Mouse (Mus musculus) MEL (cell line): Measurements from ENCODE around the gene Col25a1. TPM values are rescaled to one million over a fixed set of nuclear protein-coding genes. Genes with fewer than 3 reads are reported as not detected.

Experiments used
- DNase-seq: peaks from one replicate; pipeline ENCODE4 v3.0.0; 2011; ENCODE audit warnings: low read depth, low spot score
- H3K27ac ChIP-seq: 2 replicates; pipeline ENCODE4 v1.5.1; 2012; ENCODE audit warnings: low read depth, mild to moderate bottlenecking, control low read depth, low read length, moderate library complexity; ENCODE audit not compliant: control insufficient read depth
- H3K27me3 ChIP-seq, 2 experiments: fragments of 150-350 bp in 1 of 2; sonication (generic) in 1 of 2; 2 replicates each; pipeline ENCODE4 v1.6.1; 2012; ENCODE audit warnings: low read length in 2 of 2, mild to moderate bottlenecking in 2 of 2, improper control_type of control experiment in 1 of 2, moderate library complexity in 1 of 2; ENCODE audit not compliant: insufficient read depth in 2 of 2, control insufficient read depth in 1 of 2
- H3K36me3 ChIP-seq, 2 experiments: 2 replicates each; pipeline ENCODE4 v1.6.1; 2012 to 2014; ENCODE audit warnings: low read length in 2 of 2, improper control_type of control experiment in 1 of 2, inconsistent platforms in 1 of 2, mild to moderate bottlenecking in 1 of 2; ENCODE audit not compliant: insufficient read depth in 2 of 2, control insufficient read depth in 1 of 2
- H3K4me1 ChIP-seq, 2 experiments: fragments of 150-350 bp in 1 of 2; sonication (generic) in 1 of 2; 2 replicates each; pipeline ENCODE4 v1.6.1; 2012; ENCODE audit warnings: low read length in 2 of 2, improper control_type of control experiment in 1 of 2, mild to moderate bottlenecking in 1 of 2; ENCODE audit not compliant: insufficient read depth in 2 of 2, control insufficient read depth in 1 of 2
- H3K4me3 ChIP-seq, 2 experiments: fragments of 150-350 bp in 1 of 2; sonication (generic) in 1 of 2; 2 replicates each; pipeline ENCODE4 v1.5.1; 2012; ENCODE audit warnings: low read depth in 2 of 2, low read length in 2 of 2, mild to moderate bottlenecking in 2 of 2, moderate library complexity in 2 of 2, control low read depth in 1 of 2, improper control_type of control experiment in 1 of 2; ENCODE audit not compliant: control insufficient read depth in 1 of 2, insufficient read depth in 1 of 2
- H3K79me2 ChIP-seq: 2 replicates; pipeline ENCODE4 v1.6.1; 2012; ENCODE audit warnings: mild to moderate bottlenecking, low read length, moderate library complexity; ENCODE audit not compliant: control insufficient read depth, poor library complexity, insufficient read depth
- H3K9ac ChIP-seq: 2 replicates; pipeline ENCODE4 v1.6.1; 2012; ENCODE audit warnings: low read depth, mild to moderate bottlenecking, control low read depth, low read length, moderate library complexity; ENCODE audit not compliant: control insufficient read depth, poor library complexity, severe bottlenecking
- H3K9me3 ChIP-seq: fragments of 150-350 bp; sonication (generic); replicated peaks from 2 replicates; pipeline ENCODE4 v1.6.1; 2012; ENCODE audit warnings: mild to moderate bottlenecking, low read length, improper control_type of control experiment, moderate library complexity; ENCODE audit not compliant: insufficient read depth
- BHLHE40 ChIP-seq: IDR thresholded peaks from 2 replicates; pipeline ENCODE4 v1.6.1; 2012; ENCODE audit warnings: low read depth, mild to moderate bottlenecking, inconsistent platforms, low read length, improper control_type of control experiment, borderline replicate concordance
- CHD1 ChIP-seq: IDR thresholded peaks from 2 replicates; pipeline ENCODE4 v1.6.1; 2012; ENCODE audit warnings: low read depth, mild to moderate bottlenecking, inconsistent platforms, low read length, improper control_type of control experiment
- CHD2 ChIP-seq: IDR thresholded peaks from 2 replicates; pipeline ENCODE4 v1.6.1; 2011; ENCODE audit warnings: low read length, improper control_type of control experiment
- E2F4 ChIP-seq: IDR thresholded peaks from 2 replicates; pipeline ENCODE4 v1.6.1; 2011; ENCODE audit warnings: low read depth, low read length, improper control_type of control experiment, borderline replicate concordance
- ELF1 ChIP-seq: IDR thresholded peaks from 2 replicates; pipeline ENCODE4 v1.6.1; 2014; ENCODE audit warnings: low read depth, mild to moderate bottlenecking, inconsistent platforms, low read length, improper control_type of control experiment, moderate library complexity
- EP300 ChIP-seq, 2 experiments: IDR thresholded peaks; 2 replicates each; pipeline ENCODE4 v1.6.1; 2011; ENCODE audit warnings: improper control_type of control experiment in 2 of 2, low read length in 2 of 2, low read depth in 1 of 2, mild to moderate bottlenecking in 1 of 2
- GABPA ChIP-seq: IDR thresholded peaks from 2 replicates; pipeline ENCODE4 v1.6.1; 2012; ENCODE audit warnings: low read depth, mild to moderate bottlenecking, inconsistent platforms, low read length, improper control_type of control experiment, moderate library complexity
- HCFC1 ChIP-seq: IDR thresholded peaks from 2 replicates; pipeline ENCODE4 v1.6.1; 2012; ENCODE audit warnings: low read depth, mild to moderate bottlenecking, inconsistent platforms, low read length, improper control_type of control experiment, moderate library complexity
- JUND ChIP-seq: IDR thresholded peaks from 2 replicates; pipeline ENCODE4 v1.6.1; 2011; ENCODE audit warnings: low read depth, mild to moderate bottlenecking, improper control_type of control experiment, low read length
- MAFK ChIP-seq: IDR thresholded peaks from 2 replicates; pipeline ENCODE4 v1.6.1; 2011; ENCODE audit warnings: low read depth, mild to moderate bottlenecking, low read length, improper control_type of control experiment, borderline replicate concordance
- MAZ ChIP-seq: IDR thresholded peaks from 2 replicates; pipeline ENCODE4 v1.6.1; 2012; ENCODE audit warnings: low read depth, mild to moderate bottlenecking, inconsistent platforms, low read length, improper control_type of control experiment
- MEF2A ChIP-seq: IDR thresholded peaks from 2 replicates; pipeline ENCODE4 v1.6.1; 2014; ENCODE audit warnings: low read depth, mild to moderate bottlenecking, inconsistent platforms, low read length, improper control_type of control experiment; ENCODE audit not compliant: poor library complexity, insufficient replicate concordance, severe bottlenecking; ENCODE audit errors: extremely low read depth
- MYB ChIP-seq: IDR thresholded peaks from 2 replicates; pipeline ENCODE4 v1.6.1; 2011; ENCODE audit warnings: mild to moderate bottlenecking, low read depth, low read length, improper control_type of control experiment
- NELFE ChIP-seq: IDR thresholded peaks from 2 replicates; pipeline ENCODE4 v1.6.1; 2011; ENCODE audit warnings: low read depth, low read length, improper control_type of control experiment
- POLR2A ChIP-seq, 2 experiments: IDR thresholded peaks; 2 replicates each; pipeline ENCODE4 v1.6.1; 2011 to 2012; ENCODE audit warnings: low read length in 2 of 2, mild to moderate bottlenecking in 2 of 2, control low read depth in 1 of 2, improper control_type of control experiment in 1 of 2, low read depth in 1 of 2, moderate library complexity in 1 of 2; ENCODE audit not compliant: control insufficient read depth in 1 of 2, insufficient read depth in 1 of 2, poor library complexity in 1 of 2
- POLR2AphosphoS5 ChIP-seq: IDR thresholded peaks from 2 replicates; pipeline ENCODE4 v1.6.1; 2012; ENCODE audit warnings: low read depth, borderline replicate concordance, mild to moderate bottlenecking, inconsistent platforms, low read length, moderate library complexity, mixed read lengths
- RCOR1 ChIP-seq: IDR thresholded peaks from 2 replicates; pipeline ENCODE4 v1.6.1; 2012; ENCODE audit warnings: low read depth, mild to moderate bottlenecking, inconsistent platforms, low read length, improper control_type of control experiment
- SMC3 ChIP-seq: IDR thresholded peaks from 2 replicates; pipeline ENCODE4 v1.6.1; 2011; ENCODE audit warnings: low read depth, low read length, improper control_type of control experiment
- UBTF ChIP-seq: IDR thresholded peaks from 2 replicates; pipeline ENCODE4 v1.6.1; 2012; ENCODE audit warnings: low read depth, mild to moderate bottlenecking, inconsistent platforms, low read length, improper control_type of control experiment, moderate library complexity, borderline replicate concordance; ENCODE audit not compliant: insufficient read depth
- USF1 ChIP-seq: IDR thresholded peaks from 2 replicates; pipeline ENCODE4 v1.6.1; 2014; ENCODE audit warnings: low read depth, mild to moderate bottlenecking, inconsistent platforms, low read length, improper control_type of control experiment, moderate library complexity
- ZC3H11A ChIP-seq: IDR thresholded peaks from 2 replicates; pipeline ENCODE4 v1.6.1; 2012; ENCODE audit warnings: low read depth, mild to moderate bottlenecking, inconsistent platforms, low read length, improper control_type of control experiment
- ZMIZ1 ChIP-seq: IDR thresholded peaks from 2 replicates; pipeline ENCODE4 v1.6.1; 2012; ENCODE audit warnings: low read depth, mild to moderate bottlenecking, inconsistent platforms, low read length, improper control_type of control experiment, moderate library complexity
- ZNF384 ChIP-seq: IDR thresholded peaks from 2 replicates; pipeline ENCODE4 v1.6.1; 2012; ENCODE audit warnings: low read depth, mild to moderate bottlenecking, inconsistent platforms, low read length, improper control_type of control experiment
- polyA plus RNA-seq, 2 experiments: library from polyadenylated mRNA; stranded (reverse) in 1 of 2; unstranded in 1 of 2; fragments of >175 nt in 1 of 2; fragments of >200 nt in 1 of 2; gene quantifications; 2 replicates each; pipeline versions ENCODE4 v1.2.1 to v1.2.4; 2012; ENCODE audit warnings: low replicate concordance in 2 of 2, low read depth in 1 of 2; ENCODE audit not compliant: insufficient read length in 2 of 2, insufficient read depth in 1 of 2, missing spikeins in 1 of 2
- total RNA-seq: library from RNA; depleted of rRNA; stranded (reverse); fragments of 300-350 nt; gene quantifications from 2 replicates; pipeline ENCODE4 v1.2.3, GENCODE M21; 2012

Gene Col25a1
- total and polyA plus RNA-seq, 3 experiments, result not detected

DNA sequence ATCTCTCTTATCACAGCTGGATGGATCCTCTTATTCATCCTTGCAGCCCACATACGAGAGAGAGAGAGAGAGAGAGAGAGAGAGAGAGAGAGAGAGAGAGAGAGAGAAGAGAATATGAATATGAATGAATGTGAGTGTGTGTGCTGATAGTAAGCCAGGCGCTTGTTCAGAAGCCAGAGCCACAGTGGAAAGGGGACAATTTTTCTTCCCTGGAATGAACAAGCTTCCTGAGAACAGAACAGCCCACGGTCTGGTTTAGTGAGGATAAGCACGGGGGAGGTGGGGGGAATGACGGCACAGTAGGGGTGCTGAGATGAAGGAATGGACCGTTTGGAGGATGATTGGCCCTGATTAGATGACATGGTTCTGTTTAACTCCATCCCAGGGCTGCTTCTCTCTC, 218.9 kb downstream of the Col25a1 start:
- TF ChIP-seq ZMIZ1 (no peak), E2F4 (no peak), EP300 (IDR thresholded peaks at IDR 0.05; ENCODE audit: low read depth in 1 of 2, low read length in 2 of 2) (no peak), MYB (no peak), NELFE (no peak), CHD2 (no peak), MEF2A (no peak), ZC3H11A (no peak), USF1 (no peak)
- Histone ChIP-seq H3K9me3 (no peaks in the 10 kb centered on the region), H3K27ac (no peak overlapping the region), H3K36me3 (no peaks in the 10 kb centered on the region), H3K79me2 (no peaks in the 10 kb centered on the region), H3K4me3 (no peak overlapping the region), H3K27me3 (no peaks in the 10 kb centered on the region), H3K9ac (no peak overlapping the region), H3K4me1 (no peaks in the 10 kb centered on the region)
- DNase-seq, result no peak

DNA sequence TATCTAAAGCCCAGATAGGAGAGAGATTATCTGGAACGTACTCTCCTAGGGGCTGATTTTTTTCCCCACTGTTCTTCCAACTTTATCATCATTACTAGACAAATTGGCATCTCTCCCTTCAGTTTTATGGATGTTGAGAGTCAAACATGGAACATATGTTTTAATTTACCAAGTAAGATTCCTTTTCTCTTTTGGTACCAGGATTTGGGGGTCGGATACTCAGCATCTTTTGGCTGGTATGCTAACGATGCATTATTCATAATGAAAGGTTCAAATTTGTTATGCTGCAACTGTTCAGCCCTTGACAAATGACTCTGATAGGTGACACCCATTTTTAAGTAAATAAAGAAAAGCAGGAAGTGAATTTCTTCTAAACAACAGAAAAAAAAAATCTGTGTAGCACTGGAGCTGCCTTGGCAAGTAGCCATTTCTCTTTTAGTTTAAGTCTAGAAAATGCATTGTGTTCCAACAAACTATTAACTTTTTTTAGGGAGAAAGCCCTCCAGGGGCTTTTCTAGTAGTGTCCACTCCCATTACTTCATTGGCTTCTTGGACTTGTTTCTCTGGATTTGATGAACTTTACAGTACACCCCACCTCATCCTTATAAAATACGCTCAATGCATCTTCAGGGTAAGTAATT, 223.2 kb downstream of the Col25a1 start:
- H3K36me3 ChIP-seq, result no peaks in the 10 kb centered on the region
- no peaks in the 10 kb centered on the region for H3K27me3 ChIP-seq
- no peak for DNase-seq
- TF ChIP-seq HCFC1, result no peak
- TF ChIP-seq BHLHE40, result no peak
- TF ChIP-seq ELF1, result no peak
- no peak for TF ChIP-seq CHD1
- no peak for TF ChIP-seq MEF2A
- no peak for TF ChIP-seq ZNF384
- TF ChIP-seq MAZ, result no peak
- TF ChIP-seq UBTF, result no peak
- TF ChIP-seq POLR2AphosphoS5, result no peak
- TF ChIP-seq RCOR1, result no peak
- no peak for TF ChIP-seq MYB
- TF ChIP-seq NELFE, result no peak
- TF ChIP-seq EP300 (IDR thresholded peaks at IDR 0.05; ENCODE audit: low read depth in 1 of 2, low read length in 2 of 2), result no peak
- no peak for TF ChIP-seq MAFK
- TF ChIP-seq E2F4, result no peak
- TF ChIP-seq GABPA, result no peak
- no peak for TF ChIP-seq SMC3
- no peak for TF ChIP-seq JUND
- no peak for TF ChIP-seq ZC3H11A
- no peak for TF ChIP-seq POLR2A (IDR thresholded peaks at IDR 0.05; ENCODE audit: control insufficient read depth in 1 of 2, insufficient read depth in 1 of 2, low read depth in 1 of 2, low read length in 2 of 2, poor library complexity in 1 of 2)
- H3K9ac ChIP-seq, result no peak overlapping the region
- H3K4me3 ChIP-seq, result no peak overlapping the region
- H3K9me3 ChIP-seq, result no peaks in the 10 kb centered on the region
- H3K4me1 ChIP-seq, result no peaks in the 10 kb centered on the region
- no peak overlapping the region for H3K27ac ChIP-seq
- H3K79me2 ChIP-seq, result no peaks in the 10 kb centered on the region
